Mouse (Mus musculus) frontal cortex, postnatal 14 days (tissue): ENCODE results near the gene Ldb3.

Experiments
- DNase-seq, 2 experiments: peaks; one replicate each; pipeline ENCODE4 v3.0.0; 2022; ENCODE audit warnings: low spot score in 2 of 2

The Ldb3 gene

GRCm38 (mm10) chr14:34561647-34562046, 26.8 kb downstream of the Ldb3 start:
- no peak for DNase-seq

- DNase-seq = no peak
Observed at GRCm38 (mm10) chr14:34558947-34559346, 29.5 kb downstream of the Ldb3 start.

DNA sequence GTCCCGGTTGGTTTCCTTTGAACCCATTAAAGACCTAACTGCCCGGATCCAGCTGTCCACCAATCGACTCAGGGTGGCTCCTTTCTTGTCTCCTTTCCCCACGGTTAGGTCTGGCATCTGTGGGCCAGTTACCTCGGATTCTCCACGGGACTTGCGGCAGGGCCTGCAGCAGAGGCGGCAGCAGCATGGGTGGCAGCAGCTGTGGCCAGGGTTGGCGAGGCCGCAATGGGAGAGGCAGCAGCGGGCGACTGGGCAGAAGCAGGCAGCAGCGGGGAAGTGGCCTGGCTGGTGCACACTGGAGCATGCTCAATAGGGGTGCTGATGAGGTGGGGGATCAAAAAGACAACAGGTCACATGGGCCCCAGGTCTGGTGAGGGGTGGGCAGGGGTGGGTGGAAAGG, 33.3 kb downstream of the Ldb3 start:
- no peak for DNase-seq

GRCm38 (mm10) chr14:34554047-34554446, 34.4 kb downstream of the Ldb3 start:
- no peak for DNase-seq

DNA sequence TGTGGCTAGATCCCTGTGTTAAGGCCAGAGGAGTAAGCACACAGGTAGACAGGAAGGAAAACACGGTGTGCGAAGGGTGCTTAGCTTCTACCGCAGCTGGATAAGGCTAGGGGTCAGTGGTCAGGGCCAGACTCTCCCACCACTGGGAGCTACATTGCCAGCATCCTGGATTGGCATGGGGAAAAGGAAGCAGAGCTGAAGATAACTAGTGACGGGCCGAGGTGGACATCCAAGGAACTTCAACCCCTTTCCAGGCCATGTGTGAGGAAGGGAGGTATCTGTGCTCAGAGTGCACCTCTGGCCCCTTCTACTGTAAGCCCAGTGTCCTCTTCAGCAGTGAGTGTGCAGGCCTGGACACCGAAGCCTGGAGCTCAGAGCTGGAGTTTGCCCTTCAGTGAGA, 35.0 kb downstream of the Ldb3 start:
- no peak for DNase-seq

- no peak for DNase-seq
Observed at GRCm38 (mm10) chr14:34552226-34552625, 36.3 kb downstream of the Ldb3 start.

DNA sequence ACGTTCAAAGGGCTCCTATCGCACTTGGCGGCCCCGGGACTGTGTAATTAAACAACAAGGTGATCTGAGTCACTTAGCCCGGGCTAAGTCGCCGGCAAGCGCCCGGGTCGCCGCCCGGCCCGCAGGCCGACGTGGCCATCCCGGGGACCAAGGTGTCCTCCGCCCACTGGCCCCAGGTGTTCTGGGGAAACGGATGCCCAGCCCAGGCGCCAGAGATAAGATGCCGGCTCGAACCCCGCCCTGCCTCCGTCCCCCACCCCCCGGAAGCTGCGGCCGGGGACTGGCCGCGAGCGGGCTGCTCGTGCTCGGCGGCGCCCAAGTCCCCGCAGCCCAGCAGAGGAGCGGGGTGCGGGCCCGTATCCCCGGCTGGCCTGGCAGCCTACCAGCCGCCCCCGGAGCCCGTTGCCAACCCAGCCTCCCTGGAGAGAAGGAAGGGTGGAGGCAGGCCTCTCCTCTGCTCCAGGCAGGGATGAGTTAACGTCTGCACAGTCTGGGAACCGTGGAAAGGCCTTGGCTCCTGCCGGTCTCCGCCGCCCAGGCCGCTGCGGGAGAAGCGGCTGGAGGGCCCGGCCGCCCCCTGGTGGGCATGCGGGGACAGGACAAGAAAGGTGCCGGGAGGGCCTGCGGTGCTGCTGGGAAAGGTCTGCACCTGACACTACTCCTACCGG, 39.3 kb downstream of the Ldb3 start:
- peak; percentile 59 to 69 for DNase-seq

GRCm38 (mm10) chr14:34548391-34549001, 40.0 kb downstream of the Ldb3 start:
- peak in 1 of 2 experiments; percentile 45 for DNase-seq

GRCm38 (mm10) chr14:34544545-34544944, 43.9 kb downstream of the Ldb3 start:
- DNase-seq = no peak

GRCm38 (mm10) chr14:34544001-34544400, 44.5 kb downstream of the Ldb3 start:
- no peak for DNase-seq

GRCm38 (mm10) chr14:34543596-34543995, 44.9 kb downstream of the Ldb3 start:
- DNase-seq = no peak

DNA sequence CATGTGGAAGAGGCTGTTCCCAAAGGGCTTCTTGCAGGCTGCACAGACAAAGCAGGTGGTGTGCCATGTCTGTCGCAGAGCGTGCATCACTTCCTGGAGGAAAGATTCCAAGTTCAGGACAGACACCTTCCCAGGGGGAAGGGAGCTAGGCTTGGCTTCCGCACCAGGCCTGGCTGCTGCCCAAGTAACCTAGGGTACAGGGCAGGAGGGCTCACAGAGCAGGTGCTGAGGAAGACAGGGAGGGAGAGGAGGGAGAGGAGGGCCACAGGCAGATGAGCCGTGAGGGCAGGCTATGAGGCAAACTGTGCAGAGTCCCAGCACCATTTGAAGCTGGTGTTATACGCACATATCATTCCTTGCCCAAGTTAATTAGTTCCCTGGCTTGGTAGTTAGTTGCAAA, 46.6 kb downstream of the Ldb3 start:
- no peak for DNase-seq

- no peak for DNase-seq
Observed at GRCm38 (mm10) chr14:34540685-34541162, 47.8 kb downstream of the Ldb3 start.

DNA sequence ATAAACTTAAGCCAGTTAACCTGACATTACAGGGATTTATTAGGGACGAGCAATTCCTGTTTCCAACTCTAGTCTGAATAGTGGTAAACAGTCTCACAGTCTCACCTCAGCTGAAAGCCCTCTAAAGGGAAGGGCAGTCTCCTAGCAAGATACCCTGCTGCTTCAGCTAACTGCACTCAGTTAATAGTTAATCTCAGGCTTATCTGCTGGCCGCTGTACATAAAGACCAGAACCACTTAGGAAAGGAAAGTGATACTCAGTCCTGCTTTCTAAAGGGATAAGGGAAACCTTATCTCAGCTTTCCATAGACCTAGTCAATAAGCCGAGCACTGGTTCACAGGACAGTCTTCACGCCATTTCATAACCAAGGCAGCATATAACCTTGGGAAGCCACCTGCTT, 52.6 kb downstream of the Ldb3 start:
- no peak for DNase-seq

DNA sequence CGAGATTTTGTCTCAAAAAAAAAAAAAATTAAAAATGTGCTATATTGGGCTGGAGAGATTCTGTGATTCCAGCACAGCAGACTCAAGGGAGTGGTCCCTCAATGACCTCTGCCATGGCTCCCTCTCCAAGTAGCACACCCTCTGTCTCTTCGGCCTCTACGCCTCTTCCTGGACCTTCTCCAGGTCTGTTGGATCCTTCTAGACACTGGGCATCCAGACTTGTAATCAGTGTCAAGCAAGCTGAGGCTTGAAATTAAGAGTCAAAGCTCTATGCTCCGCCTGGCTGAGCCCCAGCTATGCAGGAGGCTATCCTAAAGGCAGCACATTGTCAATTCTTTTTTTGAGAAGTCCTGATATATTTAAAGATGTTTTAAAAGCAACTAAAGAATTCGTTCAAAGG, 54.9 kb downstream of the Ldb3 start:
- DNase-seq = no peak

DNA sequence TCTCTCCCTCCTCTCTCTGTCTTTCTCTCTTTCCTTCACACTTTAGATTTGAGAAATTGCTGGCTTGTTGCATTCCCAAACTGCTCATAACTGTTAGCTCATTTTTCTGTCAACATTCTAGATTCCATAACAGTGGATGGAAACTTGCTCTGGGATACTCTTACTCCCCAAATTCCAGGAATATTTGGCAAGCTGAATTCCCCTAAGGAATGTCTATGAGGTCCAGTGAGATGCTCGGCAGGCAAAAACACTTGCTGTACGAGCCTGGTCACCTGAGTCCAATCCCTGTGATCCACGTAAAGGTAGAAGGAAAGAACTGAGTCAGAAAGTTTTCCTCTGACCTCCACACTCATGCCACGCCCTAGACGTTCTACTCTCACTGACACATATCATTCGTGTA, 55.9 kb downstream of the Ldb3 start:
- DNase-seq = no peak

DNA sequence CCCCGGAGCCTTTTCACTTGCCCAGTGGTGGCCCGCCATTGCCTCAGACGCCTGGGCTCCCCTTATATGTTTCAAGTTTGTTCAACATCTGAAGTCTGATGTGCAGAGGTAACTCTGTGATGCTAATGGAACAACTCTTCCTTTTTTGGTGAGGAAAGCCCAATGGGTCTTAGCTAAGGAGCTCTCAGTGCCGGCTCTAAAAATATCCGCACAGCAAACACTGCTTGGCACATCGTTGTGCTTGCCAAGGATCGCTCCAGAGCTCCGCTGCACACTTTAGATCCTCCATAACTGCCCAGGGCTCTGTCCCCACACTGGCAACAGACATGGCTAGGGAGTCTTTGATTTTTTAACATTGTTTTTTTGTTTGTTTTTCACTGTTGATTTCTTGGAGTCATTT, 59.7 kb downstream of the Ldb3 start:
- no peak for DNase-seq

- no peak for DNase-seq
Observed at GRCm38 (mm10) chr14:34522701-34523100, 65.8 kb downstream of the Ldb3 start, which contains the start of gene 9230112D13Rik. 9230112D13Rik (minus strand) TSS chr14:34522801.

DNA sequence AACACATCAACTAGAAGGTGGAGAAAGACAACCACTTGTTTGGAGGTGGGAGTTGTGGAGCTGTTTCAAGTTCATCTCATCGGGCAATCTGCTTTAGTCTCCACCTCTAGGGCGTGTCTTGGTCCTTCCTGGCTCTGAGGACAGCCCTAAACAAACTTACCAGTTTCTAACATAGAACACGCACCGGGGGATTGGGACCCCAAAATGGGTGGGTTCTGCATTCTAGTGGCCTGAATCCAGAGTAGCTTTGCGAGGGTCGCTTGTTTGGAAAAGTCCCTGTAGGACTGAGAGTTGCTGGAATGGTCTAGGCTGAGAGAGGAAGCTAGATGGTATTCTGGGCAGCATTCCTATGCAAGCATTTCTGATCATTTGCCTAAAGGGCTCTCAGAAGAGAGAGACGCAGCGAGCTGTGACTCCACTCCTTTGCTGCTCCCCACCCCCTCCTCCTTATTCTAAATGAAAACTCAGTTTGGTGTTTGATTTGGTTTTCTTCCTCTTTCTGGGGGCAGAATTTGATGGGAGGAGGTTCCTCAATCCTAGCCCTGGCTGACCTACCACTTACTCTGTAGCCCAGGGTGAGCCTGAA, 70.4 kb downstream of the Ldb3 start:
- DNase-seq = no peak

DNA sequence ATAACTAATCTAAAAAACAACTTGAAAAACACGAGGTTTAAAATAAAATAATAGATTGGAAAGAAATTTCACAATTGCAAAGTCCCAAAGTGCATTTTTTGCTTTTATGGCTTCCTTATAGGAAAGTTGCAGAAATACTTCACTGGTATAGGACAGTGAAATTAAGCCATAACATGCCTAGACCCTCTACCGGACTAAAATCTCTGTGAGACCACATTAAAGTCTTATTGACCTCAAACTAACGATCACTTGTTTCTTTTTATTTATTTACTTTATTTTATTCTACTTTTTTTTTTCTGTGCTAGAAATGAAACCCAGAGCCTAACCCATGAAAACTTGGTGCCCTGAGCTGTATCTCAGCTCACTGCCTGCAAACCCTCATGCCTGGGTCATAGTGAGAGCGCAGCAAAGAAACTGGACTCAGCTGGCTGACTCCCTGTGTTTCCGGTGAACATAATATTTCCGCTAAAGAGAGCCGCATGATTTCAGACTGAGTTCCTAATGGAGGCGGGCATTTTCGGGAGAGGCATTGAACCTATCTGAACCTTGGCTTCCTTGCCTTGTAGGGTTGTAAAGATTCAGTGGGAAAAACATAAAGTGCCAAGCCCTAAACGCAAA, 71.4 kb downstream of the Ldb3 start:
- no peak for DNase-seq

GRCm38 (mm10) chr14:34515860-34516259, 72.6 kb downstream of the Ldb3 start:
- DNase-seq = no peak

- DNase-seq = no peak
Observed at GRCm38 (mm10) chr14:34514120-34514519, 74.4 kb downstream of the Ldb3 start.

DNA sequence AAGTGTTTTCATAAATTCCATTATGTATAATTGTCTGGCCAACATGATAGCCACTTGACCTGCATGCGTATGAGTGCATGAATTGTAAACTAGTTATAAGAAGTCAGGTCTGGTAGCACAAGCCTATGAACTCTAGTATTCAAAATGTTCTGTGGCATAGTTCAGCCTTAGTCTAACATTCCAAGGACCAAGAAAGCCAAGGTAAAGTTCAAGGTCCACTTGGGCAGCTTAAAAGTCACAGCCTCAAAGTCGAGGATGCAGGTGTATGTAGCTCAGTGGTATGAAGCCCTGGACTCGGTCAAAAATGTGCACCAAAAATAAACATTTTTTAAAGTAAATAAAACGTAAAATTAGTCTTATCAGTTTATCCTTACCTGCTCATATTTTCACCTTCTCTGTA, 75.9 kb downstream of the Ldb3 start:
- DNase-seq = no peak
